Mouse (Mus musculus) intestine, embryonic 14.5 days (tissue): ENCODE results near the gene Prr18. TPM values are rescaled to one million over a fixed set of nuclear protein-coding genes. Genes with fewer than 3 reads are reported as not detected.
"Not testable (repeated sequence)": the region's sequence is repeated elsewhere in the genome, so short reads cannot be mapped to it uniquely, and the experiment has no call there.

ENCODE experiments used
- ATAC-seq: fragments of 200-750 bp; cut with Nextera tagmentation; replicated peaks from 2 replicates; pipeline ENCODE4 v1.8.0; 2017; ENCODE audit warnings: low read depth, moderate number of reproducible peaks, moderate TSS enrichment, moderate library complexity; ENCODE audit not compliant: low FRiP score, low TSS enrichment
- DNase-seq: peaks from one replicate; pipeline ENCODE4 v3.0.0-alpha.2; 2018; ENCODE audit warnings: low spot score
- H3K27ac ChIP-seq: fragments of 300-500 bp; sonication (generic); 2 replicates; pipeline ENCODE4 v1.5.1; 2014; ENCODE audit warnings: low read depth, mild to moderate bottlenecking, control low read depth
- H3K27me3 ChIP-seq: fragments of 300-500 bp; sonication (generic); replicated peaks from 2 replicates; pipeline ENCODE4 v1.6.1; 2014; ENCODE audit warnings: low read length, control low read depth; ENCODE audit not compliant: control insufficient read depth, insufficient read depth
- H3K36me3 ChIP-seq: fragments of 300-500 bp; sonication (generic); 2 replicates; pipeline ENCODE4 v1.6.1; 2014; ENCODE audit warnings: low read length, control low read depth; ENCODE audit not compliant: control insufficient read depth, insufficient read depth
- H3K4me1 ChIP-seq: fragments of 300-500 bp; sonication (generic); replicated peaks from 2 replicates; pipeline ENCODE4 v1.6.1; 2014; ENCODE audit warnings: low read length, control low read depth, mixed read lengths; ENCODE audit not compliant: control insufficient read depth, insufficient read depth
- H3K4me2 ChIP-seq: fragments of 300-500 bp; sonication (generic); 2 replicates; pipeline ENCODE4 v1.6.1; 2014; ENCODE audit warnings: low read length
- H3K4me3 ChIP-seq: fragments of 300-500 bp; sonication (generic); 2 replicates; pipeline ENCODE4 v1.5.1; 2014; ENCODE audit warnings: low read depth, low read length, control low read depth, mixed read lengths
- H3K9ac ChIP-seq: fragments of 300-500 bp; sonication (generic); 2 replicates; pipeline ENCODE4 v1.6.1; 2014; ENCODE audit warnings: mild to moderate bottlenecking, low read length
- H3K9me3 ChIP-seq: fragments of 300-500 bp; sonication (generic); 2 replicates; pipeline ENCODE4 v1.6.1; 2016; ENCODE audit warnings: low read length, control low read depth; ENCODE audit not compliant: control insufficient read depth
- WGBS: fragments of 180-500 bp; shearing (Covaris S2); extraction: QIAGEN DNeasy Blood & Tissue Kit; methylation state at CpG from one replicate; pipeline ENCODE4 v1.1.7; 2014; 5-methylcytosine and 5-hydroxymethylcytosine counted together
- polyA plus RNA-seq: library from polyadenylated mRNA; unstranded; fragments of >200 nt; fragmentation: Nextera tagmentation; extraction: Ambion mirVana; gene quantifications from 2 replicates; pipeline ENCODE4 v1.2.1, GENCODE M21; 2014

The Prr18 gene
- polyA plus RNA-seq = 0.32 and 0.65 TPM in 2 replicates

- not testable (repeated sequence) for H3K27ac ChIP-seq, ATAC-seq, H3K9me3 ChIP-seq, DNase-seq, H3K9ac ChIP-seq, H3K36me3 ChIP-seq, H3K4me1 ChIP-seq, H3K4me3 ChIP-seq, H3K4me2 ChIP-seq
- peaks cover 39% of the 10 kb centered on the region for H3K27me3 ChIP-seq
- WGBS = no CpG with 5 or more reads among the region's 5 CpGs
Observed at GRCm38 (mm10) chr17:8337159-8337558, at the start of gene Prr18. Gene Prr18, plus strand, starts transcription at chr17:8337459.

GRCm38 (mm10) chr17:8289993-8290679 lies 47.1 kb upstream of the Prr18 start:
- DNase-seq (peak; percentile 18), ATAC-seq (no peak)
- no peaks in the 10 kb centered on the region for H3K9me3 ChIP-seq
- no peak overlapping the region for H3K4me3 ChIP-seq
- H3K4me1 ChIP-seq = 0 out of 2 replicates have a peak, but pooled peaks cover 4% of the 10 kb centered on the region
- no peak overlapping the region for H3K9ac ChIP-seq
- no peak overlapping the region for H3K4me2 ChIP-seq
- 92% methylated on average over 3 of the region's 3 CpGs for WGBS
- no peaks in the 10 kb centered on the region for H3K27me3 ChIP-seq
- no peak overlapping the region for H3K27ac ChIP-seq
- H3K36me3 ChIP-seq = peaks cover 9% of the 10 kb centered on the region; the same call in 1 of the 2 replicates

- Histone ChIP-seq H3K9ac (no peak overlapping the region), H3K36me3 (peaks cover 9% of the 10 kb centered on the region; the same call in 1 of the 2 replicates), H3K9me3 (no peaks in the 10 kb centered on the region), H3K27me3 (no peaks in the 10 kb centered on the region), H3K27ac (no peak overlapping the region), H3K4me2 (no peak overlapping the region), H3K4me3 (no peak overlapping the region), H3K4me1 (0 out of 2 replicates have a peak, but pooled peaks cover 2% of the 10 kb centered on the region)
- ATAC-seq (no peak), DNase-seq (no peak)
Observed at GRCm38 (mm10) chr17:8290736-8291135, 46.5 kb upstream of the Prr18 start.

GRCm38 (mm10) chr17:8295825-8296224 lies 41.4 kb upstream of the Prr18 start:
- Histone ChIP-seq H3K9ac (no peak overlapping the region), H3K4me3 (no peak overlapping the region), H3K9me3 (no peaks in the 10 kb centered on the region), H3K27ac (no peak overlapping the region), H3K36me3 (peaks cover 16% of the 10 kb centered on the region; the same call in 1 of the 2 replicates), H3K27me3 (no peaks in the 10 kb centered on the region), H3K4me2 (no peak overlapping the region), H3K4me1 (no peaks in the 10 kb centered on the region)
- ATAC-seq (no peak), DNase-seq (no peak)

- no peak overlapping the region for H3K4me3 ChIP-seq
- H3K4me2 ChIP-seq = no peak overlapping the region
- DNase-seq (no peak), ATAC-seq (no peak)
- H3K9ac ChIP-seq = no peak overlapping the region
- H3K9me3 ChIP-seq = no peaks in the 10 kb centered on the region
- 77% methylated on average over 9 of the region's 9 CpGs for WGBS
- peaks cover 16% of the 10 kb centered on the region; the same call in 1 of the 2 replicates for H3K36me3 ChIP-seq
- no peak overlapping the region for H3K27ac ChIP-seq
- H3K4me1 ChIP-seq = no peaks in the 10 kb centered on the region
- H3K27me3 ChIP-seq = no peaks in the 10 kb centered on the region
Observed at GRCm38 (mm10) chr17:8296313-8296844, 40.9 kb upstream of the Prr18 start.

GRCm38 (mm10) chr17:8297746-8298145 lies 39.5 kb upstream of the Prr18 start:
- ATAC-seq = no peak
- Histone ChIP-seq H3K9ac (no peak overlapping the region), H3K4me3 (no peak overlapping the region), H3K9me3 (no peaks in the 10 kb centered on the region), H3K4me2 (no peak overlapping the region), H3K4me1 (no peaks in the 10 kb centered on the region), H3K36me3 (peaks cover 16% of the 10 kb centered on the region; the same call in 1 of the 2 replicates), H3K27me3 (no peaks in the 10 kb centered on the region), H3K27ac (no peak overlapping the region)
- DNase-seq = no peak
- 77% methylated on average over 5 of the region's 5 CpGs for WGBS

GRCm38 (mm10) chr17:8298281-8298680 lies 39.0 kb upstream of the Prr18 start:
- no peak overlapping the region for H3K4me2 ChIP-seq
- no peaks in the 10 kb centered on the region for H3K9me3 ChIP-seq
- no peak overlapping the region for H3K4me3 ChIP-seq
- H3K36me3 ChIP-seq = peaks cover 16% of the 10 kb centered on the region; the same call in 1 of the 2 replicates
- 0 out of 2 replicates have a peak, but pooled peaks cover 2% of the 10 kb centered on the region for H3K4me1 ChIP-seq
- no peaks in the 10 kb centered on the region for H3K27me3 ChIP-seq
- H3K9ac ChIP-seq = no peak overlapping the region
- 93% methylated on average over 2 of the region's 2 CpGs for WGBS
- H3K27ac ChIP-seq = no peak overlapping the region
- no peak for DNase-seq
- no peak for ATAC-seq

GRCm38 (mm10) chr17:8299524-8299923 lies 37.7 kb upstream of the Prr18 start:
- H3K9me3 ChIP-seq = no peaks in the 10 kb centered on the region
- H3K27me3 ChIP-seq = no peaks in the 10 kb centered on the region
- no peak overlapping the region for H3K27ac ChIP-seq
- ATAC-seq (no peak), DNase-seq (no peak)
- H3K9ac ChIP-seq = no peak overlapping the region
- H3K4me1 ChIP-seq = 0 out of 2 replicates have a peak, but pooled peaks cover 5% of the 10 kb centered on the region
- H3K4me3 ChIP-seq = no peak overlapping the region
- H3K36me3 ChIP-seq = peaks cover 10% of the 10 kb centered on the region; the same call in 1 of the 2 replicates
- H3K4me2 ChIP-seq = no peak overlapping the region

- 80% methylated on average over 4 of the region's 4 CpGs for WGBS
- H3K36me3 ChIP-seq = peaks cover 9% of the 10 kb centered on the region; the same call in 1 of the 2 replicates
Observed at GRCm38 (mm10) chr17:8301515-8301914, 35.7 kb upstream of the Prr18 start.

More at GRCm38 (mm10) chr17:8301515-8301914, 35.7 kb upstream of the Prr18 start:
- Histone ChIP-seq H3K27me3 (no peaks in the 10 kb centered on the region), H3K9ac (no peak overlapping the region), H3K4me1 (0 out of 2 replicates have a peak, but pooled peaks cover 5% of the 10 kb centered on the region), H3K9me3 (no peaks in the 10 kb centered on the region), H3K4me2 (no peak overlapping the region), H3K4me3 (no peak overlapping the region), H3K27ac (no peak overlapping the region)
- DNase-seq (no peak), ATAC-seq (no peak)
